In the genomic region with DNA sequence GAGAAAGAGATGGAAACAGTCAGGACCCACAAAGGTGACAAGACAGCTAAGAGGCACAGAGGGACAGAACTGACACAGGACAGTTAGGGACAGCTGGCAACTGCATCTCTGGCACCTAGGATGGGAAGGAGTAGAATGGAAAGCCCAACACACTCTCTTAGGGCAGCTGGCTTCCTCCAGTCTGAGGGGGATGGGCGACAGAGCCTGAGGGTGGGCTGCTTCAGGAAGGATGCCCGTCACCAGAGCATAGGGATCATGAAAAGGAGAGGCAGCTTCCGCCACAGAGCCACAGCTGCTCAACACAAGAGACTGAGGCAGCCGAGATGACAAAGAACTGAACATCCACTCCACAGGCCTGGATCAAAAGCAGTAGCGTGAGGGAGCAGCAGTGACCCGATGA, we compare ENCODE assay signal across 9 mouse cellular contexts. TPM values are rescaled to one million over a fixed set of nuclear protein-coding genes. Genes with fewer than 3 reads are reported as not detected.
DNase-seq lines count a peak whose midpoint lies in the region; ATAC-seq and TF ChIP-seq lines count a peak whose summit lies in the region.
"Had no signal": no experiment of that assay in that cellular context is flagged by ENCODE, and none has a peak within 500 bp of the region (broad histone marks: within the 10 kb centered on the region; RNA-seq: fewer than 3 reads in every experiment).

No protein-coding gene starts in this region.

- ATAC-seq in lung, embryonic 16.5 days (ENCODE audit: low read depth), result peak; percentile 53
- ATAC-seq in hindbrain, embryonic 16.5 days, result peak; percentile 54; the same call in 1 of the 2 replicates

- peak; percentile 36 for DNase-seq in cerebellum, adult 9-11 months
- no peak for DNase-seq in cerebellum, postnatal 4 days (ENCODE audit: low spot score in 2 of 2)
- DNase-seq in lung, postnatal 14 days, result no peak
- DNase-seq in kidney, postnatal 36 days, result no peak
- no peak for DNase-seq in urinary bladder, postnatal 4 days (ENCODE audit: low spot score in 2 of 2)

- peaks cover 17% of the 10 kb centered on the region for H3K4me1 ChIP-seq in lung, embryonic 16.5 days (replicated peaks; ENCODE audit: control insufficient read depth, insufficient read depth, low read length)
- no peaks in the 10 kb centered on the region; the same call in 1 of the 2 replicates for H3K4me1 ChIP-seq in hindbrain, embryonic 16.5 days (ENCODE audit: control insufficient read depth, insufficient read depth, low read depth, low read length)
- H3K4me1 ChIP-seq in small intestine, adult 2 months (ENCODE audit: control insufficient read depth, insufficient read depth, insufficient read length, low read length), result peaks cover 6% of the 10 kb centered on the region; the same call in 1 of the 2 replicates

- TF ChIP-seq CTCF in small intestine, adult 2 months (IDR thresholded peaks at IDR 0.05; ENCODE audit: extremely low read depth, insufficient read length, insufficient replicate concordance, low read depth, low read length), result no peak

- no peak overlapping the region for H3K4me2 ChIP-seq in lung, embryonic 16.5 days (ENCODE audit: low read depth, low read length)
- H3K4me2 ChIP-seq in hindbrain, embryonic 16.5 days (ENCODE audit: low read length), result no peak overlapping the region
- H3K4me2 ChIP-seq: limb, embryonic 13.5 days had no signal

- H3K36me3 ChIP-seq in lung, embryonic 16.5 days (ENCODE audit: control insufficient read depth, insufficient read depth, low read length), result peaks cover 14% of the 10 kb centered on the region
- H3K36me3 ChIP-seq in hindbrain, embryonic 16.5 days (ENCODE audit: control insufficient read depth, insufficient read depth, low read length), result peaks cover 25% of the 10 kb centered on the region
- peaks cover 6% of the 10 kb centered on the region; the same call in 1 of the 2 replicates for H3K36me3 ChIP-seq in small intestine, adult 2 months (ENCODE audit: control insufficient read depth, insufficient read depth, low read length)

- WGBS in lung, embryonic 16.5 days, result 51% methylated on average over 6 of the region's 6 CpGs
- WGBS in hindbrain, embryonic 16.5 days, result 39% methylated on average over 6 of the region's 6 CpGs
- 80% methylated on average over 6 of the region's 6 CpGs for WGBS in small intestine, adult 2 months

- no peak overlapping the region for H3K9ac ChIP-seq in lung, embryonic 16.5 days (ENCODE audit: low read length)
- no peak overlapping the region for H3K9ac ChIP-seq in hindbrain, embryonic 16.5 days (ENCODE audit: low read depth, low read length)
- H3K9ac ChIP-seq: limb, embryonic 13.5 days had no signal

- no peak overlapping the region for H3K4me3 ChIP-seq in lung, embryonic 16.5 days (ENCODE audit: low read length)
- no peak overlapping the region for H3K4me3 ChIP-seq in hindbrain, embryonic 16.5 days (ENCODE audit: low read length)
- no peak overlapping the region for H3K4me3 ChIP-seq in small intestine, adult 2 months (ENCODE audit: low read depth, low read length)
- H3K4me3 ChIP-seq: limb, embryonic 13.5 days had no signal

- TF ChIP-seq POLR2A in small intestine, adult 2 months (IDR thresholded peaks at IDR 0.05; ENCODE audit: low read depth, low read length), result no peak

- no peaks in the 10 kb centered on the region for H3K27me3 ChIP-seq in lung, embryonic 16.5 days (ENCODE audit: control insufficient read depth, insufficient read depth, low read depth, low read length)
- H3K27me3 ChIP-seq in hindbrain, embryonic 16.5 days (replicated peaks; ENCODE audit: control insufficient read depth, insufficient read depth, low read length), result no peaks in the 10 kb centered on the region
- H3K27me3 ChIP-seq in small intestine, adult 2 months (ENCODE audit: control insufficient read depth, insufficient read depth, low read length), result no peaks in the 10 kb centered on the region
- H3K27me3 ChIP-seq: limb, embryonic 13.5 days had no signal

- H3K27ac ChIP-seq in lung, embryonic 16.5 days (ENCODE audit: low read length), result peak overlapping the region; percentile 53
- no peak overlapping the region for H3K27ac ChIP-seq in hindbrain, embryonic 16.5 days (ENCODE audit: low read depth, low read length)
- peak overlapping the region; percentile 57 for H3K27ac ChIP-seq in small intestine, adult 2 months (ENCODE audit: insufficient read depth, low read depth, low read length)
- H3K27ac ChIP-seq: limb, embryonic 13.5 days had no signal

- H3K9me3 ChIP-seq in lung, embryonic 16.5 days (ENCODE audit: control insufficient read depth, low read length), result no peaks in the 10 kb centered on the region
- H3K9me3 ChIP-seq in hindbrain, embryonic 16.5 days (ENCODE audit: control insufficient read depth, low read length), result no peaks in the 10 kb centered on the region
- H3K9me3 ChIP-seq: limb, embryonic 13.5 days had no signal

RNA-seq across cellular contexts. Expression of a gene that starts 19.5 kb away (rescaled TPM):
- 126 and 129 TPM in 2 replicates for polyA plus RNA-seq in lung, embryonic 16.5 days (2015; fragmentation: Nextera tagmentation; extraction: Ambion mirVana)
- 48.2 and 52.5 TPM in 2 replicates for polyA plus RNA-seq in hindbrain, embryonic 16.5 days (2015; fragmentation: Nextera tagmentation; extraction: Ambion mirVana)
- polyA plus RNA-seq in small intestine, adult 2 months (2012; rRNA removed), result 14.4 and 21.0 TPM in 2 replicates

RNA-seq across cellular contexts. Expression of a gene that starts 45.9 kb away (rescaled TPM):
- 95.4 and 101 TPM in 2 replicates for polyA plus RNA-seq in lung, embryonic 16.5 days (2015; fragmentation: Nextera tagmentation; extraction: Ambion mirVana)
- polyA plus RNA-seq in hindbrain, embryonic 16.5 days (2015; fragmentation: Nextera tagmentation; extraction: Ambion mirVana), result 52.1 and 58.3 TPM in 2 replicates
- 17.5 and 34.1 TPM in 2 replicates for polyA plus RNA-seq in small intestine, adult 2 months (2012; rRNA removed)
